8 mouse cellular contexts compared by ENCODE assay signal in the genomic region with DNA sequence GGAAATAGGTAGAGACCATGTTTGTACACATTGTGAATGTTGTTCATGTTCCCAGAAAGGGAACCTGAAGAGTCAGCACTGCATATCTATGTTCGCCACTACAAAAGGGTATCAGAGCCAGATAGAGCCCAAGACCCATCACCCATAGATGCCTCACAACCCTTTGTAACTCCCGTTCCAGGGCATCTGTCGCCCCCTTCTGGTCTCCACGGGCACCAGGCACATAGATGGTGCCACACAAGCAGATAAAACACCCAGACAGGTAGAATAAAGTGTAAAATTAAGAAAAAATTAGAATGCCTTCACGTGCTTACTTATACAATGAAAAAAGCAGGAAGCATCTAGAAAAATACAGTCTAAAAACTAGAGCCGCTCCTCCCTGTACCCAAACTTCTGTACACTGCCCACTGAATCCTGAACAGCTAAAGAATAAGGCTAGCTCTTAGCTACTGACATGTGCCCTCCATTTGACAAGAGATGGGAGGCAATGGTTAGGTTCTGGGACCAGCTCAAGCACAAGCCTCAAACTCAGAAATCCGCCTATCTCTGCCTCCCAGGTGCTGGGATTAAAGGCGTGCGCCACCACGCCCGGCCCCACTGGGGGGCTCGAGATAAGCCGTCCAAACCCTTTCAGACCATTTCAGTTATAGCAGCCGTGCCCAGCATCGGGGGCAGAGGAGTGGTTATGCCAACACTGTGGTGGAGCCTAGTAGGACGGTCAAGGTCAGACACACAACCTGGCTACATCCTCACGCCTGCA. TPM values are rescaled to one million over a fixed set of nuclear protein-coding genes. Genes with fewer than 3 reads are reported as not detected.
DNase-seq lines count a peak whose midpoint lies in the region; ATAC-seq and TF ChIP-seq lines count a peak whose summit lies in the region.

No protein-coding gene starts in this region.

- no peak for DNase-seq in lung, adult 2 months
- no peak for DNase-seq in lung, postnatal 36 days
- peak; percentile 82 for DNase-seq in induced T-regulatory cell, adult 2 months (ENCODE audit: low read depth)
- no peak for DNase-seq in left cerebral cortex, postnatal 25 days (ENCODE audit: low spot score in 2 of 2)
- DNase-seq in urinary bladder, postnatal 14 days (ENCODE audit: low spot score): no peak
- DNase-seq in left cerebral cortex, adult 9 months (ENCODE audit: low spot score in 2 of 2): no peak

- H3K4me3 ChIP-seq in lung, adult 2 months (replicated peaks; ENCODE audit: extremely low read depth, low read depth, low read length): peak overlapping the region; percentile 39
- H3K4me3 ChIP-seq in cortical plate, adult 2 months (ENCODE audit: insufficient read depth, low read length): no peak overlapping the region; the same call in 1 of the 2 replicates
- no peak overlapping the region for H3K4me3 ChIP-seq in midbrain, embryonic 16.5 days (ENCODE audit: low read depth, low read length)

- no peak overlapping the region for H3K9ac ChIP-seq in midbrain, embryonic 16.5 days (ENCODE audit: low read depth, low read length)

- peak; percentile 57 for TF ChIP-seq CTCF in lung, adult 2 months (IDR thresholded peaks at IDR 0.05; ENCODE audit: insufficient read depth, low read length)
- TF ChIP-seq CTCF in cortical plate, adult 2 months (IDR thresholded peaks at IDR 0.05; ENCODE audit: extremely low read depth, insufficient read depth, low read length): 0 out of 2 replicates have a peak, but pooled peaks have one; percentile 15

- no peak for TF ChIP-seq POLR2A in lung, adult 2 months (IDR thresholded peaks at IDR 0.05; ENCODE audit: borderline replicate concordance, extremely low read depth, low read depth, low read length)
- TF ChIP-seq POLR2A in cortical plate, adult 2 months (IDR thresholded peaks at IDR 0.05; ENCODE audit: extremely low read depth, insufficient read depth, low read length): no peak

- H3K27ac ChIP-seq in cortical plate, adult 2 months (ENCODE audit: insufficient read depth, low read length): no peak overlapping the region
- no peak overlapping the region for H3K27ac ChIP-seq in midbrain, embryonic 16.5 days (ENCODE audit: low read length)

- 32% methylated on average over 17 of the region's 17 CpGs for WGBS in lung, adult 2 months
- 34% methylated on average over 17 of the region's 17 CpGs for WGBS in midbrain, embryonic 16.5 days

- no peaks in the 10 kb centered on the region for H3K9me3 ChIP-seq in midbrain, embryonic 16.5 days (replicated peaks; ENCODE audit: control insufficient read depth, low read length, poor library complexity, severe bottlenecking)

- no peak for ATAC-seq in midbrain, embryonic 16.5 days

- intact Hi-C loops in left cerebral cortex, postnatal 25 days (cut with DNase I): no loop called here

- no peaks in the 10 kb centered on the region for H3K36me3 ChIP-seq in midbrain, embryonic 16.5 days (ENCODE audit: control insufficient read depth, insufficient read depth, low read length)

- H3K4me1 ChIP-seq in lung, adult 2 months (ENCODE audit: control insufficient read depth, insufficient read depth, low read length): peaks cover 4% of the 10 kb centered on the region
- no peaks in the 10 kb centered on the region for H3K4me1 ChIP-seq in cortical plate, adult 2 months (ENCODE audit: control insufficient read depth, insufficient read depth, low read length)
- H3K4me1 ChIP-seq in midbrain, embryonic 16.5 days (ENCODE audit: control insufficient read depth, insufficient read depth, low read length): no peaks in the 10 kb centered on the region; the same call in 1 of the 2 replicates

- peak overlapping the region; percentile 7; the same call in 1 of the 2 replicates for H3K4me2 ChIP-seq in midbrain, embryonic 16.5 days (ENCODE audit: low read length)

- H3K27me3 ChIP-seq in midbrain, embryonic 16.5 days (ENCODE audit: control insufficient read depth, insufficient read depth, low read depth, low read length): no peaks in the 10 kb centered on the region

RNA-seq across cellular contexts. Expression of gene Trim14, which starts 9.0 kb away (rescaled TPM):
- 14.6 and 24.7 TPM in 2 replicates for polyA plus RNA-seq in lung, adult 2 months (2012; rRNA removed)
- 1.0 and 1.2 TPM in 2 replicates for polyA plus RNA-seq in cortical plate, adult 2 months (2012; rRNA removed)
- 0.81 and 0.95 TPM in 2 replicates for polyA plus RNA-seq in midbrain, embryonic 16.5 days (2015; fragmentation: Nextera tagmentation; extraction: Ambion mirVana)
- total RNA-seq in left cerebral cortex, postnatal 25 days (2021): 1 to 10 TPM in 1 of 2 experiments, under 1 TPM in 1; 0.76 to 1.4 TPM

RNA-seq across cellular contexts. Expression of gene Nans, which starts 37.9 kb away (rescaled TPM):
- polyA plus RNA-seq in lung, adult 2 months (2012; rRNA removed): 20.1 and 21.6 TPM in 2 replicates
- 18.4 and 18.6 TPM in 2 replicates for polyA plus RNA-seq in cortical plate, adult 2 months (2012; rRNA removed)
- 66.9 and 71.7 TPM in 2 replicates for polyA plus RNA-seq in midbrain, embryonic 16.5 days (2015; fragmentation: Nextera tagmentation; extraction: Ambion mirVana)
- total RNA-seq in left cerebral cortex, postnatal 25 days (2021): 10 to 100 TPM; 19.4 to 19.7 TPM
